Mouse (Mus musculus): ENCODE measurements around the gene Ormdl2.

- TF ChIP-seq POLR2A (IDR thresholded peaks at IDR 0.05; ENCODE audit: extremely low read depth, insufficient read depth, low read length) (no peak), CTCF (IDR thresholded peaks at IDR 0.05; ENCODE audit: extremely low read depth, insufficient read depth, low read length) (no peak)
These were observed 27.1 kb downstream of the Ormdl2 start for GRCm38 (mm10) chr10:128794391-128794790.
